Mouse (Mus musculus) hindbrain, embryonic 15.5 days (tissue): Measurements from ENCODE around the gene Gpr83. TPM values are rescaled to one million over a fixed set of nuclear protein-coding genes. Genes with fewer than 3 reads are reported as not detected.
A peak's percentile ranks its signal among the peaks of the same experiment; 100 is the strongest.

Source experiments
- ATAC-seq: fragments of 200-750 bp; cut with Nextera tagmentation; 2 replicates; pipeline ENCODE4 v1.8.0; 2017; ENCODE audit warnings: low read depth, moderate number of reproducible peaks, moderate TSS enrichment; ENCODE audit not compliant: low FRiP score
- H3K27ac ChIP-seq: fragments of 300-500 bp; sonication (generic); replicated peaks from 2 replicates; pipeline ENCODE4 v1.5.1; 2015; ENCODE audit warnings: mild to moderate bottlenecking, inconsistent platforms
- H3K27me3 ChIP-seq: fragments of 300-500 bp; sonication (generic); 2 replicates; pipeline ENCODE4 v1.6.1; 2015; ENCODE audit warnings: control low read depth, inconsistent platforms
- H3K36me3 ChIP-seq: fragments of 300-500 bp; sonication (generic); 2 replicates; pipeline ENCODE4 v1.6.1; 2015; ENCODE audit warnings: control low read depth, inconsistent platforms
- H3K4me1 ChIP-seq: fragments of 300-500 bp; sonication (generic); replicated peaks from 2 replicates; pipeline ENCODE4 v1.6.1; 2015; ENCODE audit warnings: control low read depth, inconsistent platforms
- H3K4me2 ChIP-seq: fragments of 300-500 bp; sonication (generic); 2 replicates; pipeline ENCODE4 v1.6.1; 2015; ENCODE audit warnings: moderate library complexity, mild to moderate bottlenecking, inconsistent platforms
- H3K4me3 ChIP-seq: fragments of 300-500 bp; sonication (generic); 2 replicates; pipeline ENCODE4 v1.5.1; 2015; ENCODE audit warnings: mild to moderate bottlenecking, inconsistent platforms
- H3K9ac ChIP-seq: fragments of 300-500 bp; sonication (generic); 2 replicates; pipeline ENCODE4 v1.6.1; 2015; ENCODE audit warnings: inconsistent platforms
- H3K9me3 ChIP-seq: fragments of 300-500 bp; sonication (generic); 2 replicates; pipeline ENCODE4 v1.6.1; 2016; ENCODE audit warnings: control low read depth, inconsistent platforms
- WGBS: fragments of 180-500 bp; shearing (Covaris S2); methylation state at CpG from one replicate; pipeline ENCODE4 v1.1.7; 2015; 5-methylcytosine and 5-hydroxymethylcytosine counted together
- polyA plus RNA-seq: library from polyadenylated mRNA; unstranded; fragments of >200 nt; fragmentation: Nextera tagmentation; extraction: Ambion mirVana; gene quantifications from 2 replicates; pipeline ENCODE4 v1.2.1, GENCODE M21; 2015

Gene Gpr83
- polyA plus RNA-seq, result 1.6 TPM in 2 replicates

DNA sequence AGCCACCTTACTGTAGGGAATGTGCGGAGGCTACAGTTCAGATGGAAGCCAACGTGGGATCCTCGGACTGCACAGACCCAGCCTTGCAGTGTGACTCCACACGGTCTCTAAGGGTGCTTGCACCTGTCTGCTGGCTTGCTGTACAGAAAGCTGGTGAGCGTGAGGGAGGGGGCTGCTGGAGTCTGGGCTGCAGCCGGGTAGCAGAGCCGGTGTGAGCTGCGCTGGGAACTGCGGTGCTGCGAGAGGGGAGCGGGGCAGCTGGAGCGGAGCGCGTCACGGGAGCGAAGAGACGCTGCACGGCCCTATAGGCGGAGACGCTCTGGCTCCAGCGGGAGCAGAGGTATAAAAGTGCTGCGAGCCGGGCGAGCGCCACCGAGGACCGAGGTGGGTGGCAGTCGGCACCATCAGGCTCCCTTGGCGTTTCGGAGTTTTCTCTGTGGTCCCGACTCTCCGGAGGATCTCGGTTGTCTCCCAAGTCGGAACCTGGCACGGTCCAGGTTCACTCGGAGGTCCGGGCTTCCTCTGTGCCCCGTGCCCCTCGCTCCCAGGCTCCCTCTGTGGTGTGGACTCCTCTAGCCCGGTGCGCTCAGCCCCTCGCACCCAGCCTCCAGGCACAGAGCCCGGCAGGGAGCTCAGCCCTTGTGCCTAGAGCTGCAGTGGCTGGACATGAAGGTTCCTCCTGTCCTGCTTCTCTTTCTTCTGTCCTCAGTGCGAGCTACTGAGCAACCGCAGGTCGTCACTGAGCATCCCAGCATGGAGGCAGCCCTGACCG lies at the start of gene Gpr83:
Gene Gpr83, plus strand, starts transcription at position 343 of the 772 bp plus-strand sequence.
- Histone ChIP-seq H3K4me2 (peak within 1 kb of the TSS; percentile 92), H3K9ac (peak within 1 kb of the TSS; percentile 36), H3K27ac (no peak within 1 kb of the TSS), H3K4me1 (peaks cover 7% of the 10 kb centered on the region), H3K9me3 (no peaks in the 10 kb centered on the region), H3K36me3 (no peaks in the 10 kb centered on the region), H3K4me3 (peak within 1 kb of the TSS; percentile 45), H3K27me3 (peaks cover 30% of the 10 kb centered on the region)
- peak; percentile 93 for ATAC-seq
- WGBS, result 2% methylated on average over 46 of the region's 47 CpGs

GRCm38 (mm10) chr9:14821396-14821795 lies 38.6 kb upstream of the Gpr83 start:
- Histone ChIP-seq H3K4me2 (no peak overlapping the region), H3K27ac (no peak overlapping the region), H3K36me3 (peaks cover 36% of the 10 kb centered on the region), H3K27me3 (no peaks in the 10 kb centered on the region), H3K4me3 (no peak overlapping the region), H3K9ac (no peak overlapping the region), H3K4me1 (no peaks in the 10 kb centered on the region), H3K9me3 (no peaks in the 10 kb centered on the region)
- no peak for ATAC-seq

- ATAC-seq, result peak; percentile 66; the same call in 1 of the 2 replicates
- H3K9me3 ChIP-seq, result no peaks in the 10 kb centered on the region
- peaks cover 22% of the 10 kb centered on the region for H3K36me3 ChIP-seq
- no peak overlapping the region for H3K27ac ChIP-seq
- H3K4me3 ChIP-seq, result no peak overlapping the region
- H3K27me3 ChIP-seq, result no peaks in the 10 kb centered on the region
- no peak overlapping the region for H3K4me2 ChIP-seq
- WGBS, result 89% methylated on average over 5 of the region's 5 CpGs
- H3K9ac ChIP-seq, result no peak overlapping the region
- H3K4me1 ChIP-seq, result no peaks in the 10 kb centered on the region
Measured at GRCm38 (mm10) chr9:14824840-14825239, 35.2 kb upstream of the Gpr83 start.

DNA sequence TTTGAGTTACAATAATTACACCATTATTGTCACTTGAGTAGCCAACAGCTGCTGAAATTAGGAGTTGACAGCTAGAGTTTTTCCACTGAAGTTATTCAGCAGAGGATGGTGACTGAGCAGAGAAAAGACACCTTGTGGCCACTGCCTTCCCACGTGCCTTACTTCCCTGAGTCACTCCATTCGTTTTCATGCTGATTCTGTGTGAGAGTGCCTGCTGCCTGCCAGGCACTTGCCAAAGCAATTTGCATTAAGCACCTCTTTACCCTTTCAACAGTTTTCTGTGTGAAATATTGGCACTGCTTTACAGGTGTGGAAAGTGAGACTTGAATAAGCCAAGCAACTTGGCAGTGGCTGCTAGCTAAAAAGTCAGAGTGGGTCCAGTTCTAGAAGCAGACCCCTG lies 32.1 kb upstream of the Gpr83 start:
- no peak for ATAC-seq
- Histone ChIP-seq H3K9ac (no peak overlapping the region), H3K9me3 (no peaks in the 10 kb centered on the region), H3K4me2 (no peak overlapping the region), H3K36me3 (peaks cover 30% of the 10 kb centered on the region), H3K4me1 (no peaks in the 10 kb centered on the region), H3K27ac (no peak overlapping the region), H3K4me3 (no peak overlapping the region), H3K27me3 (no peaks in the 10 kb centered on the region)
- 67% methylated on average over 2 of the region's 2 CpGs for WGBS

DNA sequence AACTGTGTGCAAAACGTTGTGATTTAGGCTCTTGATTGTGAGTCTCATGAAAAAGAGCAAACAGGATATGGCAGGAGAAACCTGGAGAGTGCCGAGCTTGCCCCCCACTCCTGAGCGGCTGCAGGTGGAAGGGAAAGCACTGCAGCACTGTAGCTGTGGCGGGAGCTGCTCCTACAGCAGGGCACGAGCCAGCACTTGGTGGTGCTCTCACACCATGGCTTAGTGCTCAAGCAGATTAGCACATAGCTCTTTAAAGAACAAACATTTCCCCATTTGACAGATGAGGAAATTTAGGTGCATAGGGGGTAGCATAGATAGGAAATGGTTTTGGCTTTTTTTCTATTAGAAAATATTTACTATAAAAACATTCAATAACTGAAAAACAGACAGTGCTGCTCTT lies 28.0 kb upstream of the Gpr83 start:
- H3K4me2 ChIP-seq, result no peak overlapping the region
- peaks cover 27% of the 10 kb centered on the region; the same call in 1 of the 2 replicates for H3K36me3 ChIP-seq
- H3K27me3 ChIP-seq, result no peaks in the 10 kb centered on the region
- ATAC-seq, result no peak
- no peaks in the 10 kb centered on the region for H3K9me3 ChIP-seq
- H3K27ac ChIP-seq, result no peak overlapping the region
- no peak overlapping the region for H3K9ac ChIP-seq
- H3K4me1 ChIP-seq, result no peaks in the 10 kb centered on the region
- no peak overlapping the region for H3K4me3 ChIP-seq
- 88% methylated on average over 5 of the region's 5 CpGs for WGBS

DNA sequence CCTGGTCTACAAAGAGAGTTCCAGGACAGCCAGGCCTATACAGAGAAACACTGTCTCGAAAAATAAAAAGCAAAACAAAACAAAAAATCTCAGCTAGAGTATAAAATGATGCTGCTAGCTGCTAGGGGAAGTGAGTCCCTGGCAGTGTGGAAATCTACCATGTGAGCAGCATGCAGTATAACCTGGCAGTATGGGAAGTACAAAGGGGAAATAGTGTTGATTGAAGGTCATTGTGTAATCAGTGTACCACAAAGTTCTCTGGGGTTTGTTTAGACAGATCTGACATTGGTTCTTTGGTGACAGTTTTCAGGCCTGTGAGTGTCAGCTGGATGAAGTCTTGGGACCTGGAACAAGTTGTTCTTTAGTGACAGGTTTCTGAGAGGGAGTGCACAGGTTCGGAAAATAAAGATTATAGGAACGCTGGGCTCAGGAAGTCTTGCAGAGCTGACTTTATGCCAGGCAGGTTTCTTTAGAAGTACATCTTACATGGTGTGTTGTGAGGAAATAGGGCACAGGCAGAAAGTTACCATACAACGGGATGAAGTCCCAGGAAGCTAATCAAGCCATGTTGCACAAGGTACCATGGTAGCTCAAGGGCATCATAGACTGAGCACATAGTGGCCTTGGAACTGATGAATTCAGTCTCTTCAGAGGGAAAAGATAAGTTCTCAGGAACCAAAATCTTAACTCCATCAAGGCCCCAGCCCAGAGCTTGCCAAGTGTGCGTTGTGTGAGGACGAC lies 24.5 kb upstream of the Gpr83 start:
- 94% methylated on average over 6 of the region's 6 CpGs for WGBS
- no peak overlapping the region for H3K4me3 ChIP-seq
- no peak for ATAC-seq
- peaks cover 18% of the 10 kb centered on the region; the same call in 1 of the 2 replicates for H3K36me3 ChIP-seq
- H3K27me3 ChIP-seq, result no peaks in the 10 kb centered on the region
- H3K9ac ChIP-seq, result no peak overlapping the region
- no peaks in the 10 kb centered on the region for H3K9me3 ChIP-seq
- H3K4me1 ChIP-seq, result no peaks in the 10 kb centered on the region; the same call in 1 of the 2 replicates
- no peak overlapping the region for H3K4me2 ChIP-seq
- H3K27ac ChIP-seq, result no peak overlapping the region

- Histone ChIP-seq H3K9me3 (no peaks in the 10 kb centered on the region), H3K4me2 (no peak overlapping the region), H3K4me3 (no peak overlapping the region), H3K9ac (no peak overlapping the region), H3K27ac (no peak overlapping the region), H3K36me3 (no peaks in the 10 kb centered on the region), H3K4me1 (peaks cover 3% of the 10 kb centered on the region; the same call in 1 of the 2 replicates), H3K27me3 (no peaks in the 10 kb centered on the region)
- WGBS, result 32% methylated on average over 7 of the region's 7 CpGs
- peak; percentile 37; the same call in 1 of the 2 replicates for ATAC-seq
Measured at GRCm38 (mm10) chr9:14839527-14839926, 20.5 kb upstream of the Gpr83 start.

- Histone ChIP-seq H3K4me3 (no peak overlapping the region), H3K36me3 (no peaks in the 10 kb centered on the region), H3K27ac (no peak overlapping the region), H3K9ac (no peak overlapping the region), H3K27me3 (no peaks in the 10 kb centered on the region), H3K4me2 (no peak overlapping the region), H3K4me1 (peaks cover 3% of the 10 kb centered on the region; the same call in 1 of the 2 replicates), H3K9me3 (no peaks in the 10 kb centered on the region)
- ATAC-seq, result no peak
- 81% methylated on average over 5 of the region's 5 CpGs for WGBS
Measured at GRCm38 (mm10) chr9:14839970-14840369, 20.0 kb upstream of the Gpr83 start.

DNA sequence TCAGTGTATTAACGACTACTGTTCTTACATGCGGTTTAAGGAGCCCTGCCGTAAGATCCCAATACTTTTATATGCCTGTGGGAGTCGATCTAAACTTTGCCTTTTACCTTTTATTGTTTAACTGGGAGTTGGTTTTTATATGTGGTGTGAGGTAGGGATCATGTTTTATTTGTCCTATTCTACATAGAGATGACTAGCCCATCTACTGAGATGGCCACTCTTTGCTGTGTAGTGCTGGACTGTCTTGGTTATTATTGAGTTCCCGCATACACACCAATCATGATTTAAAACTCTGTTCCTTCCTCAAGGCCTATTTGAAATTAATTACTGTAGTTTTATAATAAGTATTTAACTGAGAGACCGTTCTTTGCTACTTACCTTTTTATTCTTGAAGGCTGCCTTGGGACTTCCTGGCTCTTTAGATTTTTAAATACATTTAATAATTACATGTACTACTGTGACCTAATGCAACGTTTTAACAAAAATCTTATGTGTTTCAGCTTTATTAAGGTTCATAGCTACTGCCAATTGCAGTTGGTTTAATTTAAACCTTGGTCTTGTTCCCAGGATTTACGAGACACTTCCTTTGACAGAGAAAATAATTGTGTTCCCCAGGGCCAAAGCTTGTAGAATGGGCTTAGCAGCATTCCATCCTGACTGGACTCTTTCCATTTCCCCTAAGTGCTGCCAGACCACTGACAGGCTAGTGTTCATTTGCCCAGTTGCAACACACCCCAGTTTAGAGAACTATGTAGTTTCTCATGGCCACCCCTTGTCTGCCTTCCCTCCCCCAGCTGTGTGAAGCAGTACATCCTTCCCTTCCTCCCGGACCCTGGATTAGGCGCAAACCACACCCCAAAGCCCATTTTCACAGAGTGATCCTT lies 17.9 kb upstream of the Gpr83 start:
- peak; percentile 42; the same call in 1 of the 2 replicates for ATAC-seq
- Histone ChIP-seq H3K4me1 (peaks cover 3% of the 10 kb centered on the region; the same call in 1 of the 2 replicates), H3K36me3 (no peaks in the 10 kb centered on the region), H3K9me3 (no peaks in the 10 kb centered on the region), H3K4me2 (no peak overlapping the region), H3K27ac (no peak overlapping the region), H3K4me3 (no peak overlapping the region), H3K9ac (no peak overlapping the region), H3K27me3 (no peaks in the 10 kb centered on the region)
- 78% methylated on average over 10 of the region's 10 CpGs for WGBS

- Histone ChIP-seq H3K27me3 (no peaks in the 10 kb centered on the region), H3K9ac (no peak overlapping the region)
- 94% methylated on average over 6 of the region's 6 CpGs for WGBS
Measured at GRCm38 (mm10) chr9:14843311-14843857, 16.6 kb upstream of the Gpr83 start.

DNA sequence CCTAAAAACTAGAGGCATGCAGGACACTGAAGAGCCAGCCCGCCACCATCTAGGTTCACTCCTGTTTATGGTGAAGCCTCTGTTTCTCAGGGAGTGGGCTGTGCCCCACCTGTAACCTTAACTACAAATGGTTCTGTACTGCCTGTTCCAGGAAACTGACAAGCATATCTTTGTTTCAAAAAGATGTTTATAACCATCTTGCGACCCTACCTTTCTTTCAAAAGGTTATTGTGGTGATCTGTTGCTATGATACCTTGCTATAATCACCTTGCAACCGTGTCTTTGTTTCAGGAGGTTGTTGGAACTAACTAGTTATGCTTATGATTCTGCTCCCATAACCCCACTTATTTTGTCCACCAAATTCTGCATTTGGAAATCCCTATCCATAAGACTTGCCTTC lies 16.1 kb upstream of the Gpr83 start:
- WGBS, result 95% methylated on average over 3 of the region's 3 CpGs
- Histone ChIP-seq H3K4me1 (peaks cover 3% of the 10 kb centered on the region; the same call in 1 of the 2 replicates), H3K4me3 (no peak overlapping the region), H3K4me2 (no peak overlapping the region), H3K9ac (no peak overlapping the region), H3K9me3 (no peaks in the 10 kb centered on the region), H3K27ac (no peak overlapping the region), H3K36me3 (no peaks in the 10 kb centered on the region), H3K27me3 (no peaks in the 10 kb centered on the region)
- ATAC-seq, result no peak

More at GRCm38 (mm10) chr9:14843311-14843857, 16.6 kb upstream of the Gpr83 start:
- Histone ChIP-seq H3K9me3 (no peaks in the 10 kb centered on the region), H3K4me2 (no peak overlapping the region), H3K4me1 (peaks cover 3% of the 10 kb centered on the region; the same call in 1 of the 2 replicates), H3K4me3 (no peak overlapping the region), H3K36me3 (no peaks in the 10 kb centered on the region), H3K27ac (no peak overlapping the region)
- no peak for ATAC-seq
